Mouse (Mus musculus): ENCODE measurements at regions not wholly inside any gene's neighbourhood (a gene's known extent, or its start where the extent isn't known, plus 50 kb on each side); places are given as distances from the start of the nearest gene placed in this dataset.
A peak's percentile ranks its signal among the peaks of the same experiment; 100 is the strongest.

GRCm38 (mm10) chr2:98901591-98902323, 234.7 kb upstream of the Gm10800 start:
- peak; percentile 1 to 43 for DNase-seq (ENCODE audit: low spot score in 2 of 2)
- intact Hi-C loops (cut with DNase I) = no loop called here
